Mouse (Mus musculus) olfactory bulb, adult 2 months (tissue): ENCODE data around the gene Taf3.

ENCODE experiments used
- CTCF ChIP-seq: fragments of 200-500 bp; IDR thresholded peaks from 2 replicates; pipeline ENCODE4 v1.5.1; 2012; ENCODE audit warnings: low read depth, mild to moderate bottlenecking, low read length, moderate library complexity; ENCODE audit not compliant: insufficient read depth
- POLR2A ChIP-seq: fragments of 200-500 bp; IDR thresholded peaks from 2 replicates; pipeline ENCODE4 v1.6.1; 2012; ENCODE audit warnings: mild to moderate bottlenecking, low read depth, low read length, moderate library complexity; ENCODE audit not compliant: insufficient read depth

GRCm38 (mm10) chr2:9883803-9884532 is 164.4 kb downstream of the Taf3 start:
- TF ChIP-seq CTCF (no peak), POLR2A (no peak)
